Mouse (Mus musculus) cerebellum, adult 2 months (tissue): ENCODE measurements at regions not wholly inside any gene's neighbourhood (a gene's known extent, or its start where the extent isn't known, plus 50 kb on each side); places are given as distances from the start of the nearest gene placed in this dataset.

Source experiments
- CTCF ChIP-seq: fragments of 200-500 bp; IDR thresholded peaks from 2 replicates; pipeline ENCODE4 v1.5.1; 2011; ENCODE audit warnings: low read depth, mild to moderate bottlenecking, control low read depth, low read length, moderate library complexity, borderline replicate concordance; ENCODE audit not compliant: insufficient read depth
- POLR2A ChIP-seq: fragments of 200-500 bp; IDR thresholded peaks from 2 replicates; pipeline ENCODE4 v1.6.1; 2011; ENCODE audit warnings: low read length, control low read depth, borderline replicate concordance; ENCODE audit not compliant: insufficient read depth

GRCm38 (mm10) chr14:99614748-99615147, 316.3 kb downstream of the Klf5 start:
- TF ChIP-seq POLR2A (no peak), CTCF (no peak)
